Mouse (Mus musculus): ENCODE results near the gene Acap1. TPM values are rescaled to one million over a fixed set of nuclear protein-coding genes. Genes with fewer than 3 reads are reported as not detected.

Acap1 gene
- polyA plus RNA-seq, 1 experiment from 2014 or later, result 8.1 TPM

GRCm38 (mm10) chr11:69894671-69895070 is 668 bp downstream of the Acap1 start:
- peaks cover 54% of the 10 kb centered on the region for H3K4me1 ChIP-seq
- WGBS (ENCODE audit: insufficient replicate concordance), result 21% methylated on average over 5 of the region's 5 CpGs
- H3K27me3 ChIP-seq (replicated peaks), result peaks cover 7% of the 10 kb centered on the region
- H3K9me3 ChIP-seq (replicated peaks), result no peaks in the 10 kb centered on the region
- peak overlapping the region; percentile 45 for H3K9ac ChIP-seq
- 0 out of 2 replicates have a peak, but pooled peaks have one; percentile 9 for ATAC-seq
- peak overlapping the region; percentile 57; the same call in 1 of the 2 replicates for H3K27ac ChIP-seq
- H3K4me3 ChIP-seq, result no peak overlapping the region
- H3K36me3 ChIP-seq, result no peaks in the 10 kb centered on the region
- 0 out of 2 replicates have a peak overlapping the region, but pooled peaks have one; percentile 50 for H3K4me2 ChIP-seq

- no peak overlapping the region for H3K27ac ChIP-seq
- no peak overlapping the region for H3K4me3 ChIP-seq
- no peaks in the 10 kb centered on the region for H3K9me3 ChIP-seq (replicated peaks)
- 48% methylated on average over 4 of the region's 4 CpGs for WGBS (ENCODE audit: insufficient replicate concordance)
- H3K36me3 ChIP-seq, result no peaks in the 10 kb centered on the region
- H3K9ac ChIP-seq, result no peak overlapping the region
- ATAC-seq, result no peak
- no peaks in the 10 kb centered on the region for H3K27me3 ChIP-seq (replicated peaks)
- H3K4me2 ChIP-seq, result no peak overlapping the region
- peaks cover 59% of the 10 kb centered on the region for H3K4me1 ChIP-seq
Measured at GRCm38 (mm10) chr11:69891482-69891881, 3.9 kb downstream of the Acap1 start.

GRCm38 (mm10) chr11:69886907-69887635 is 8.3 kb downstream of the Acap1 start:
- WGBS (ENCODE audit: insufficient replicate concordance), result 29% methylated on average over 8 of the region's 8 CpGs
- peak overlapping the region; percentile 33 for H3K9ac ChIP-seq

GRCm38 (mm10) chr11:69884663-69885062 is 10.7 kb downstream of the Acap1 start:
- 70% methylated on average over 8 of the region's 8 CpGs for WGBS (ENCODE audit: insufficient replicate concordance)
- H3K4me3 ChIP-seq, result no peak overlapping the region
- ATAC-seq, result no peak
- H3K36me3 ChIP-seq, result no peaks in the 10 kb centered on the region
- H3K27me3 ChIP-seq (replicated peaks), result no peaks in the 10 kb centered on the region
- peak overlapping the region; percentile 41; the same call in 1 of the 2 replicates for H3K27ac ChIP-seq
- H3K4me2 ChIP-seq, result no peak overlapping the region
- peaks cover 80% of the 10 kb centered on the region for H3K4me1 ChIP-seq
- no peaks in the 10 kb centered on the region for H3K9me3 ChIP-seq (replicated peaks)
- H3K9ac ChIP-seq, result no peak overlapping the region

More at GRCm38 (mm10) chr11:69886907-69887635, 8.3 kb downstream of the Acap1 start:
- Histone ChIP-seq H3K27ac (peak overlapping the region; percentile 80), H3K4me3 (peak overlapping the region; percentile 10; the same call in 1 of the 2 replicates), H3K9me3 (replicated peaks) (no peaks in the 10 kb centered on the region), H3K4me1 (peaks cover 77% of the 10 kb centered on the region), H3K36me3 (no peaks in the 10 kb centered on the region), H3K4me2 (peak overlapping the region; percentile 55), H3K27me3 (replicated peaks) (no peaks in the 10 kb centered on the region)
- peak; percentile 90 for ATAC-seq

GRCm38 (mm10) chr11:69884240-69884639 is 11.1 kb downstream of the Acap1 start:
- Histone ChIP-seq H3K27ac (peak overlapping the region; percentile 41; the same call in 1 of the 2 replicates), H3K4me3 (no peak overlapping the region), H3K4me1 (peaks cover 82% of the 10 kb centered on the region), H3K36me3 (no peaks in the 10 kb centered on the region), H3K27me3 (replicated peaks) (no peaks in the 10 kb centered on the region), H3K4me2 (no peak overlapping the region), H3K9me3 (replicated peaks) (no peaks in the 10 kb centered on the region), H3K9ac (no peak overlapping the region)
- 74% methylated on average over 9 of the region's 9 CpGs for WGBS (ENCODE audit: insufficient replicate concordance)
- ATAC-seq, result no peak

- no peak for ATAC-seq
- Histone ChIP-seq H3K4me1 (peaks cover 88% of the 10 kb centered on the region), H3K27ac (no peak overlapping the region), H3K27me3 (replicated peaks) (no peaks in the 10 kb centered on the region), H3K4me2 (no peak overlapping the region), H3K9me3 (replicated peaks) (no peaks in the 10 kb centered on the region), H3K4me3 (no peak overlapping the region), H3K9ac (no peak overlapping the region), H3K36me3 (no peaks in the 10 kb centered on the region)
- WGBS (ENCODE audit: insufficient replicate concordance), result 80% methylated on average over 8 of the region's 8 CpGs
Measured at GRCm38 (mm10) chr11:69883527-69884151, 11.7 kb downstream of the Acap1 start.

GRCm38 (mm10) chr11:69883066-69883465 is 12.3 kb downstream of the Acap1 start:
- no peak overlapping the region for H3K27ac ChIP-seq
- H3K4me1 ChIP-seq, result peaks cover 89% of the 10 kb centered on the region
- 59% methylated on average over 4 of the region's 4 CpGs for WGBS (ENCODE audit: insufficient replicate concordance)
- H3K36me3 ChIP-seq, result no peaks in the 10 kb centered on the region
- H3K9ac ChIP-seq, result no peak overlapping the region
- ATAC-seq, result no peak
- H3K27me3 ChIP-seq (replicated peaks), result no peaks in the 10 kb centered on the region
- no peaks in the 10 kb centered on the region for H3K9me3 ChIP-seq (replicated peaks)
- H3K4me3 ChIP-seq, result no peak overlapping the region
- no peak overlapping the region for H3K4me2 ChIP-seq

- Histone ChIP-seq H3K4me1 (peaks cover 89% of the 10 kb centered on the region), H3K36me3 (no peaks in the 10 kb centered on the region), H3K4me3 (peak overlapping the region; percentile 65), H3K4me2 (peak overlapping the region; percentile 96), H3K9me3 (replicated peaks) (no peaks in the 10 kb centered on the region), H3K27ac (peak overlapping the region; percentile 87; the same call in 1 of the 2 replicates), H3K9ac (peak overlapping the region; percentile 73), H3K27me3 (replicated peaks) (no peaks in the 10 kb centered on the region)
- ATAC-seq, result no peak
- WGBS (ENCODE audit: insufficient replicate concordance), result 70% methylated on average over 21 of the region's 21 CpGs
Measured at GRCm38 (mm10) chr11:69881787-69882670, 13.3 kb downstream of the Acap1 start.

- H3K4me1 ChIP-seq, result peaks cover 89% of the 10 kb centered on the region
- peak within 1 kb of the TSS; percentile 96 for H3K4me2 ChIP-seq
- under 1% methylated on average over 46 of the region's 46 CpGs for WGBS (ENCODE audit: insufficient replicate concordance)
- peak within 1 kb of the TSS; percentile 65 for H3K4me3 ChIP-seq
- no peaks in the 10 kb centered on the region for H3K27me3 ChIP-seq (replicated peaks)
- ATAC-seq, result peak; percentile 78
- no peaks in the 10 kb centered on the region for H3K36me3 ChIP-seq
- no peaks in the 10 kb centered on the region for H3K9me3 ChIP-seq (replicated peaks)
- H3K9ac ChIP-seq, result peak within 1 kb of the TSS; percentile 73
- H3K27ac ChIP-seq, result peak within 1 kb of the TSS; percentile 87
Measured at GRCm38 (mm10) chr11:69880853-69881603, 14.3 kb downstream of the Acap1 start, which contains the start of gene Kctd11. Kctd11 (minus strand) TSS chr11:69881406.

GRCm38 (mm10) chr11:69880506-69880852 is 14.9 kb downstream of the Acap1 start:
- Histone ChIP-seq H3K9ac (peak overlapping the region; percentile 73), H3K4me3 (peak overlapping the region; percentile 65), H3K4me2 (peak overlapping the region; percentile 96), H3K9me3 (replicated peaks) (no peaks in the 10 kb centered on the region), H3K36me3 (no peaks in the 10 kb centered on the region), H3K27me3 (replicated peaks) (no peaks in the 10 kb centered on the region), H3K27ac (peak overlapping the region; percentile 87), H3K4me1 (peaks cover 90% of the 10 kb centered on the region)
- WGBS (ENCODE audit: insufficient replicate concordance), result 1% methylated on average over 18 of the region's 18 CpGs
- ATAC-seq, result peak; percentile 53

- 73% methylated on average over 15 of the region's 15 CpGs for WGBS (ENCODE audit: insufficient replicate concordance)
- Histone ChIP-seq H3K9ac (peak overlapping the region; percentile 73), H3K27ac (peak overlapping the region; percentile 87)
Measured at GRCm38 (mm10) chr11:69879711-69880110, 15.6 kb downstream of the Acap1 start.

More at GRCm38 (mm10) chr11:69879711-69880110, 15.6 kb downstream of the Acap1 start:
- no peaks in the 10 kb centered on the region for H3K27me3 ChIP-seq (replicated peaks)
- H3K4me3 ChIP-seq, result peak overlapping the region; percentile 65
- peaks cover 89% of the 10 kb centered on the region for H3K4me1 ChIP-seq
- no peak for ATAC-seq
- no peaks in the 10 kb centered on the region for H3K36me3 ChIP-seq
- peak overlapping the region; percentile 96 for H3K4me2 ChIP-seq
- no peaks in the 10 kb centered on the region for H3K9me3 ChIP-seq (replicated peaks)

Data from liver, embryonic 12.5 days (tissue).